ENCODE assay signal across 9 mouse cellular contexts in the genomic region with DNA sequence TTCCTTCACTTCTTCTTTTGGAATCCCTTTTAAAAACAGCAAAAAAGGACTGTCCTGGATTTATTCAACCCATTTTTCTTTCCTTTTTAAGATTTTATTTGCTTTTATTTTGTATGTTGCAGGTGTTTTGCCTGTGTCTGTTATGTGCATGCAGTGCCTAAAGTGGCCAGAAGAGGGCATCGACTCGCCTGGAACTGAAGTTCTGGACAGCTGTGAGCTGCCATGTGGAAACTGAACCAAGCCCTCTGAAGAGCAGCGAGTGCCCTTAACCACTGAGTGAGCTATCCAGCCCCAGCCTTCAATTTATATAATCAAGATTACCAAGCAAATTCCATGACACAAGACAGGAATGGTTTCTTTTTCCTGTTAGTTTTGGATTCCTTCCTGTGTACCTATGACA. TPM values are rescaled to one million over a fixed set of nuclear protein-coding genes. Genes with fewer than 3 reads are reported as not detected.
DNase-seq lines count a peak whose midpoint lies in the region; ATAC-seq and TF ChIP-seq lines count a peak whose summit lies in the region.
"Had no signal": no experiment of that assay in that cellular context is flagged by ENCODE, and none has a peak within 500 bp of the region (broad histone marks: within the 10 kb centered on the region; RNA-seq: fewer than 3 reads in every experiment).

No protein-coding gene starts in this region.

- no peak for TF ChIP-seq EP300 in liver, postnatal 0 days (IDR thresholded peaks at IDR 0.05; ENCODE audit: low read depth)

- H3K27me3 ChIP-seq in midbrain, embryonic 10.5 days (ENCODE audit: low read depth, poor library complexity, severe bottlenecking): no peaks in the 10 kb centered on the region
- no peaks in the 10 kb centered on the region for H3K27me3 ChIP-seq in midbrain, embryonic 15.5 days (replicated peaks)
- H3K27me3 ChIP-seq in liver, postnatal 0 days (ENCODE audit: insufficient read depth, low read length): no peaks in the 10 kb centered on the region
- H3K27me3 ChIP-seq: hindbrain, embryonic 15.5 days had no signal

- H3K4me2 ChIP-seq in midbrain, embryonic 15.5 days: no peak overlapping the region
- H3K4me2 ChIP-seq in liver, postnatal 0 days (ENCODE audit: low read depth, low read length): no peak overlapping the region
- H3K4me2 ChIP-seq: hindbrain, embryonic 15.5 days had no signal

- H3K27ac ChIP-seq in midbrain, embryonic 10.5 days (replicated peaks): no peak overlapping the region
- no peak overlapping the region for H3K27ac ChIP-seq in midbrain, embryonic 15.5 days
- no peak overlapping the region for H3K27ac ChIP-seq in liver, postnatal 0 days (ENCODE audit: low read depth)
- H3K27ac ChIP-seq: hindbrain, embryonic 15.5 days had no signal

- no peak overlapping the region for H3K9ac ChIP-seq in midbrain, embryonic 15.5 days
- H3K9ac ChIP-seq in liver, postnatal 0 days (replicated peaks): no peak overlapping the region
- H3K9ac ChIP-seq: hindbrain, embryonic 15.5 days had no signal

- no peak for ATAC-seq in midbrain, embryonic 15.5 days (replicated peaks)
- peak; percentile 77 for ATAC-seq in activated CD4-positive, CD25-positive, alpha-beta regulatory T cell, adult 4 months
- ATAC-seq in liver, postnatal 0 days: peak; percentile 66

- peak; percentile 65 for DNase-seq in midbrain, embryonic 10.5 days (ENCODE audit: low spot score)
- peak; percentile 72 for DNase-seq in embryo, embryonic 11 days
- peak; percentile 49 for DNase-seq in hindlimb bud, embryonic 11.5 days (ENCODE audit: extremely low spot score, low read depth, low spot score)
- DNase-seq in liver, postnatal 0 days: peak; percentile 84
- DNase-seq in right cerebral cortex, adult 18-20 months: peak; percentile 34
- DNase-seq in urinary bladder, postnatal 25 days (ENCODE audit: low spot score): peak; percentile 62

- peak; percentile 91 for TF ChIP-seq CTCF in liver, postnatal 0 days (IDR thresholded peaks at IDR 0.05; ENCODE audit: low read depth)

- WGBS in midbrain, embryonic 10.5 days: 14% methylated on average over 3 of the region's 3 CpGs
- WGBS in midbrain, embryonic 15.5 days: 9% methylated on average over 3 of the region's 3 CpGs
- WGBS in liver, postnatal 0 days (ENCODE audit: insufficient replicate concordance): 8% methylated on average over 3 of the region's 3 CpGs

- H3K36me3 ChIP-seq in midbrain, embryonic 10.5 days: no peaks in the 10 kb centered on the region
- peaks cover 18% of the 10 kb centered on the region for H3K36me3 ChIP-seq in midbrain, embryonic 15.5 days (replicated peaks)
- peaks cover 33% of the 10 kb centered on the region for H3K36me3 ChIP-seq in liver, postnatal 0 days (replicated peaks; ENCODE audit: insufficient read depth, low read length)

- H3K4me1 ChIP-seq in midbrain, embryonic 10.5 days: no peaks in the 10 kb centered on the region
- H3K4me1 ChIP-seq in midbrain, embryonic 15.5 days: no peaks in the 10 kb centered on the region
- H3K4me1 ChIP-seq in liver, postnatal 0 days (ENCODE audit: insufficient read depth): no peaks in the 10 kb centered on the region; the same call in 1 of the 2 replicates
- H3K4me1 ChIP-seq: hindbrain, embryonic 15.5 days had no signal

- no peak overlapping the region for H3K4me3 ChIP-seq in midbrain, embryonic 10.5 days
- no peak overlapping the region for H3K4me3 ChIP-seq in midbrain, embryonic 15.5 days
- H3K4me3 ChIP-seq in liver, postnatal 0 days (ENCODE audit: low read depth, low read length): no peak overlapping the region
- H3K4me3 ChIP-seq: hindbrain, embryonic 15.5 days had no signal

- H3K9me3 ChIP-seq in midbrain, embryonic 10.5 days (replicated peaks): no peaks in the 10 kb centered on the region
- H3K9me3 ChIP-seq in midbrain, embryonic 15.5 days: no peaks in the 10 kb centered on the region
- no peaks in the 10 kb centered on the region for H3K9me3 ChIP-seq in liver, postnatal 0 days (ENCODE audit: low read length)
- H3K9me3 ChIP-seq: hindbrain, embryonic 15.5 days had no signal

RNA-seq across cellular contexts. Expression of gene Acat1, which starts 15.4 kb away (rescaled TPM):
- 34.9 and 43.3 TPM in 2 replicates for polyA plus RNA-seq in midbrain, embryonic 10.5 days (2016; fragmentation: Nextera tagmentation; extraction: Ambion mirVana)
- polyA plus RNA-seq in midbrain, embryonic 15.5 days (2015; fragmentation: Nextera tagmentation; extraction: Ambion mirVana): 137 and 138 TPM in 2 replicates
- 10 to 100 TPM; 49.3 to 91.2 TPM for polyA plus RNA-seq in activated CD4-positive, CD25-positive, alpha-beta regulatory T cell, adult 4 months (2017; shearing (Covaris generic))
- 332 and 340 TPM in 2 replicates for polyA plus RNA-seq in liver, postnatal 0 days (2015; fragmentation: Nextera tagmentation; extraction: Ambion mirVana)

RNA-seq across cellular contexts. Expression of gene Npat, which starts 57.9 kb away (rescaled TPM):
- polyA plus RNA-seq in midbrain, embryonic 10.5 days (2016; fragmentation: Nextera tagmentation; extraction: Ambion mirVana): 19.3 and 20.4 TPM in 2 replicates
- 9.9 and 11.0 TPM in 2 replicates for polyA plus RNA-seq in midbrain, embryonic 15.5 days (2015; fragmentation: Nextera tagmentation; extraction: Ambion mirVana)
- 10 to 100 TPM; 11.3 to 13.0 TPM for polyA plus RNA-seq in activated CD4-positive, CD25-positive, alpha-beta regulatory T cell, adult 4 months (2017; shearing (Covaris generic))
- polyA plus RNA-seq in liver, postnatal 0 days (2015; fragmentation: Nextera tagmentation; extraction: Ambion mirVana): 3.3 and 3.9 TPM in 2 replicates

RNA-seq across cellular contexts. Expression of gene Atm, which starts 58.2 kb away (rescaled TPM):
- 18.7 and 19.9 TPM in 2 replicates for polyA plus RNA-seq in midbrain, embryonic 10.5 days (2016; fragmentation: Nextera tagmentation; extraction: Ambion mirVana)
- polyA plus RNA-seq in midbrain, embryonic 15.5 days (2015; fragmentation: Nextera tagmentation; extraction: Ambion mirVana): 9.2 and 10.5 TPM in 2 replicates
- 10 to 100 TPM; 24.7 to 36.0 TPM for polyA plus RNA-seq in activated CD4-positive, CD25-positive, alpha-beta regulatory T cell, adult 4 months (2017; shearing (Covaris generic))
- polyA plus RNA-seq in liver, postnatal 0 days (2015; fragmentation: Nextera tagmentation; extraction: Ambion mirVana): 1.3 and 2.4 TPM in 2 replicates

Comparison
In these comparisons a context has a peak if more than half of its experiments do, and no peak if none do; other contexts are left out.
1. DNase-seq: peak in every context shown above with its lines; median percentile 84 in liver, postnatal 0 days; 72 in embryo, embryonic 11 days; 65 in midbrain, embryonic 10.5 days; 62 in urinary bladder, postnatal 25 days; 49 in hindlimb bud, embryonic 11.5 days; 34 in right cerebral cortex, adult 18-20 months.